Mouse (Mus musculus) thymus, adult 2 months (tissue): ENCODE results near the gene Srrt.

ENCODE experiments used
- CTCF ChIP-seq: fragments of 200-500 bp; IDR thresholded peaks from 2 replicates; pipeline ENCODE4 v1.5.1; 2012; ENCODE audit warnings: mild to moderate bottlenecking, control low read depth, low read length, moderate library complexity, borderline replicate concordance; ENCODE audit not compliant: control insufficient read depth, poor library complexity, insufficient read depth; ENCODE audit errors: extremely low read depth
- POLR2A ChIP-seq: fragments of 200-500 bp; IDR thresholded peaks from 2 replicates; pipeline ENCODE4 v1.6.1; 2012; ENCODE audit warnings: mild to moderate bottlenecking, low read length, control low read depth, moderate library complexity; ENCODE audit not compliant: control insufficient read depth, poor library complexity, insufficient read depth; ENCODE audit errors: extremely low read depth

DNA sequence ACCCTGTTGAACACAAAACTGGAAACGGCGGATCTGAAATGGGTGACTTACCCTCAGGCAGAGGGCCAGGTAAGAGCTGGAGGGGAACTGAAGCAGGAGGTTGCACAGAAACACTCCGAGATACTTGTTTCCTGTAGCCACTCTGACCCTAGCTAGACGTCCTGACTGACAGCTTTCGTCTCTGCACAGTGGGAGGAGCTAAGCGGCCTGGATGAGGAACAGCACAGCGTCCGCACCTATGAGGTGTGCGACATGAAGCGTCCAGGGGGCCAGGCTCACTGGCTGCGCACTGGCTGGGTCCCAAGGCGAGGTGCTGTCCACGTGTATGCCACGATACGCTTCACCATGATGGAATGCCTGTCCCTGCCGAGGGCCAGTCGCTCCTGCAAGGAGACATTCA is 46.6 kb upstream of the Srrt start:
- TF ChIP-seq CTCF (no peak), POLR2A (no peak)
